Mouse (Mus musculus): ENCODE measurements around the gene Dnaaf1. TPM values are rescaled to one million over a fixed set of nuclear protein-coding genes. Genes with fewer than 3 reads are reported as not detected.

The Dnaaf1 gene
- polyA plus RNA-seq, 1 experiment from 2014 or later, result 0.24 TPM

DNA sequence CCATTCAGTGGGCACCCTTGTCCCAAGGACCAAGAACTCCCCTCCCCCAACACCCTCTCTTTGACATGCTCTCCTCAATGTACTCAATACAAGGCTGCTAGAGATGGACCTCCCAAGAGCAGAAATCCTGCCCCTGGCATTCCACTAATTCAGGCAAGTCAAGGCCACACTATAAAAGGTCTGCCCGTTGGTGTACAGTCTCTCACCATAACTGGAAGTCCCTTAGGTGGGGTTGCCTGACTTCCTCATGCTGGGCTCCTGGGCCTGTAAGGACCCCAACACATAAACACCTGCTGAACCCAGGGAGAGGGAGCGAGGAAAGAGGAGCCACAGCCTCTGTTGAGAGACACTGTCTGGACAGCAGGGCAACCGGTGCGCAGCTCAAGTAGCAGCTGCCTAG is 28.7 kb downstream of the Dnaaf1 start:
- no peak for DNase-seq (ENCODE audit: low spot score)
- no peak overlapping the region for H3K4me3 ChIP-seq (replicated peaks; ENCODE audit: low read depth, low read length)
- H3K27ac ChIP-seq, result no peak overlapping the region
- no peaks in the 10 kb centered on the region for H3K9me3 ChIP-seq (replicated peaks; ENCODE audit: low read length)
- WGBS, result 93% methylated on average over 4 of the region's 4 CpGs
- no peak for ATAC-seq (replicated peaks; ENCODE audit: low FRiP score, low read depth)
- H3K9ac ChIP-seq (ENCODE audit: low read depth, low read length), result no peak overlapping the region
- no peak for TF ChIP-seq CTCF (IDR thresholded peaks at IDR 0.05; ENCODE audit: low read depth)
- no peaks in the 10 kb centered on the region for H3K27me3 ChIP-seq (ENCODE audit: insufficient read depth, low read length)
- peaks cover 30% of the 10 kb centered on the region for H3K36me3 ChIP-seq (ENCODE audit: insufficient read depth, low read length)
- H3K4me2 ChIP-seq (ENCODE audit: low read length), result peak overlapping the region; percentile 62; the same call in 1 of the 2 replicates
- H3K4me1 ChIP-seq (replicated peaks; ENCODE audit: insufficient read depth, low read length), result 0 out of 2 replicates have a peak, but pooled peaks cover 5% of the 10 kb centered on the region

GRCm38 (mm10) chr8:119604398-119604803 is 29.4 kb downstream of the Dnaaf1 start:
- Histone ChIP-seq H3K36me3 (ENCODE audit: insufficient read depth, low read length) (peaks cover 24% of the 10 kb centered on the region), H3K27me3 (ENCODE audit: insufficient read depth, low read length) (no peaks in the 10 kb centered on the region), H3K4me1 (replicated peaks; ENCODE audit: insufficient read depth, low read length) (0 out of 2 replicates have a peak, but pooled peaks cover 5% of the 10 kb centered on the region), H3K4me3 (replicated peaks; ENCODE audit: low read depth, low read length) (peak overlapping the region; percentile 41), H3K27ac (no peak overlapping the region), H3K9me3 (replicated peaks; ENCODE audit: low read length) (no peaks in the 10 kb centered on the region), H3K9ac (ENCODE audit: low read depth, low read length) (peak overlapping the region; percentile 50), H3K4me2 (ENCODE audit: low read length) (peak overlapping the region; percentile 62)
- no peak for DNase-seq (ENCODE audit: low spot score)
- 44% methylated on average over 12 of the region's 12 CpGs for WGBS
- no peak for ATAC-seq (replicated peaks; ENCODE audit: low FRiP score, low read depth)
- no peak for TF ChIP-seq CTCF (IDR thresholded peaks at IDR 0.05; ENCODE audit: low read depth)

GRCm38 (mm10) chr8:119604996-119605395 is 30.0 kb downstream of the Dnaaf1 start, which contains the start of gene Taf1c:
TSS of gene Taf1c (minus strand) at chr8:119605222.
- peak; percentile 83 for ATAC-seq (replicated peaks; ENCODE audit: low FRiP score, low read depth)
- peak within 1 kb of the TSS; percentile 50 for H3K9ac ChIP-seq (ENCODE audit: low read depth, low read length)
- H3K4me2 ChIP-seq (ENCODE audit: low read length), result peak within 1 kb of the TSS; percentile 62
- peak within 1 kb of the TSS; percentile 41 for H3K4me3 ChIP-seq (replicated peaks; ENCODE audit: low read depth, low read length)
- H3K9me3 ChIP-seq (replicated peaks; ENCODE audit: low read length), result no peaks in the 10 kb centered on the region
- H3K27ac ChIP-seq, result no peak within 1 kb of the TSS
- WGBS, result 0% methylated on average over 23 of the region's 23 CpGs
- H3K36me3 ChIP-seq (ENCODE audit: insufficient read depth, low read length), result peaks cover 21% of the 10 kb centered on the region
- 0 out of 2 replicates have a peak, but pooled peaks cover 5% of the 10 kb centered on the region for H3K4me1 ChIP-seq (replicated peaks; ENCODE audit: insufficient read depth, low read length)
- TF ChIP-seq CTCF (IDR thresholded peaks at IDR 0.05; ENCODE audit: low read depth), result peak; percentile 87
- no peaks in the 10 kb centered on the region for H3K27me3 ChIP-seq (ENCODE audit: insufficient read depth, low read length)
- peak; percentile 95 for DNase-seq (ENCODE audit: low spot score)

GRCm38 (mm10) chr8:119606224-119606623 is 31.2 kb downstream of the Dnaaf1 start:
- Histone ChIP-seq H3K36me3 (ENCODE audit: insufficient read depth, low read length) (peaks cover 11% of the 10 kb centered on the region), H3K9me3 (replicated peaks; ENCODE audit: low read length) (no peaks in the 10 kb centered on the region), H3K27me3 (ENCODE audit: insufficient read depth, low read length) (no peaks in the 10 kb centered on the region), H3K4me2 (ENCODE audit: low read length) (no peak overlapping the region), H3K27ac (no peak overlapping the region), H3K9ac (ENCODE audit: low read depth, low read length) (no peak overlapping the region), H3K4me3 (replicated peaks; ENCODE audit: low read depth, low read length) (no peak overlapping the region), H3K4me1 (replicated peaks; ENCODE audit: insufficient read depth, low read length) (0 out of 2 replicates have a peak, but pooled peaks cover 5% of the 10 kb centered on the region)
- WGBS, result 78% methylated on average over 2 of the region's 2 CpGs
- DNase-seq (ENCODE audit: low spot score) (peak; percentile 38), ATAC-seq (replicated peaks; ENCODE audit: low FRiP score, low read depth) (no peak)
- TF ChIP-seq CTCF (IDR thresholded peaks at IDR 0.05; ENCODE audit: low read depth), result peak; percentile 58

DNA sequence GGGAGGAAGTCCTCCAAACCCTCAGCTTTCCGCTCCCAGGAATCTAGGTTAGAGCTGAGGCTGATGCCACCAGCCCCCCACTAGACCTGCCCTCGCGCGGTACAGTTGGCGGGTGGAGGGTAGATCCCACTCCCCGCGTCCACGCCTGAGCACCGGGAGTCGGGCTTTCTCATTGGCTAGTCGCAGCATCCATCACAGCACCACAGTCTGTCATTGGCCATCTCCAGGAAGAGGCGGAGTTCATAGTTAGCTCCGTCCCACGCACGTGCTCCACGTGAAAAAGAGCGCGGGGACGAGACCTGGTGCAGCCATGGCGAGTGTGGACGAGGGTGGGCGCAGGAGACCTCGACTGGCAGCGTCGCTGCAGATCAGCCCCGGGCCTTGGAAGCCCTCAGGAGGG is 37.4 kb downstream of the Dnaaf1 start, which contains the start of gene Adad2:
Adad2 (plus strand) TSS at position 277 of the 400 bp plus-strand sequence.
- no peaks in the 10 kb centered on the region for H3K4me1 ChIP-seq (replicated peaks; ENCODE audit: insufficient read depth, low read length)
- H3K27me3 ChIP-seq (ENCODE audit: insufficient read depth, low read length), result no peaks in the 10 kb centered on the region
- 89% methylated on average over 26 of the region's 26 CpGs for WGBS
- H3K36me3 ChIP-seq (ENCODE audit: insufficient read depth, low read length), result no peaks in the 10 kb centered on the region
- DNase-seq (ENCODE audit: low spot score) (no peak), ATAC-seq (replicated peaks; ENCODE audit: low FRiP score, low read depth) (no peak)
- TF ChIP-seq CTCF (IDR thresholded peaks at IDR 0.05; ENCODE audit: low read depth), result no peak
- no peaks in the 10 kb centered on the region for H3K9me3 ChIP-seq (replicated peaks; ENCODE audit: low read length)
- no peak within 1 kb of the TSS for H3K9ac ChIP-seq (ENCODE audit: low read depth, low read length)
- H3K4me2 ChIP-seq (ENCODE audit: low read length), result no peak within 1 kb of the TSS
- H3K4me3 ChIP-seq (replicated peaks; ENCODE audit: low read depth, low read length), result no peak within 1 kb of the TSS
- no peak within 1 kb of the TSS for H3K27ac ChIP-seq

- whole genome bisulfite sequencing, result 77% methylated on average over 14 of the region's 14 CpGs
- Histone ChIP-seq H3K4me3 (replicated peaks; ENCODE audit: low read depth, low read length) (no peak overlapping the region), H3K36me3 (ENCODE audit: insufficient read depth, low read length) (no peaks in the 10 kb centered on the region), H3K4me2 (ENCODE audit: low read length) (no peak overlapping the region), H3K27me3 (ENCODE audit: insufficient read depth, low read length) (no peaks in the 10 kb centered on the region), H3K9ac (ENCODE audit: low read depth, low read length) (no peak overlapping the region), H3K9me3 (replicated peaks; ENCODE audit: low read length) (no peaks in the 10 kb centered on the region), H3K27ac (no peak overlapping the region), H3K4me1 (replicated peaks; ENCODE audit: insufficient read depth, low read length) (no peaks in the 10 kb centered on the region)
- no peak for TF ChIP-seq CTCF (IDR thresholded peaks at IDR 0.05; ENCODE audit: low read depth)
- DNase-seq (ENCODE audit: low spot score) (no peak), ATAC-seq (replicated peaks; ENCODE audit: low FRiP score, low read depth) (no peak)
Measured at GRCm38 (mm10) chr8:119615096-119615495, 40.1 kb downstream of the Dnaaf1 start.

DNA sequence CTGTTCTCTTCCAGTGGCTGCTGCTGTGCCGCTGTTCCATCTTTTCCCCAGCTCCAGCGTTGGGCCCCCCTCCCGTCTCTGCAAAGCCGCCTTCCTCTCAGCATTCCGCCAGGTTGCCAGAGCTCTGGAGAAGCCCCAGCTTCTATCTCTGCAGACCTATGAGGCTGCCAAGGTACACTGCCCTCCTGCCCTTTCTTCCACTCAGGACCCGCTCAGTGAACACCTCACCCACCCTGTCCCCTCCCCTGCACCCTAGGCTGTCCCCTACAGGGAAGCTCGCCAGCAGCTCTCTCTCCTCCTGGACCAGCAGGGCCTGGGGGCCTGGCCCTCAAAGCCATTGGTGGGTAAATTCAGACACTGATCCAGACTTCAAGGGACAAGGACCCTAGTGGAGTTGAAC is 41.3 kb downstream of the Dnaaf1 start:
- Histone ChIP-seq H3K27me3 (ENCODE audit: insufficient read depth, low read length) (no peaks in the 10 kb centered on the region), H3K4me1 (replicated peaks; ENCODE audit: insufficient read depth, low read length) (no peaks in the 10 kb centered on the region), H3K4me2 (ENCODE audit: low read length) (no peak overlapping the region), H3K9me3 (replicated peaks; ENCODE audit: low read length) (no peaks in the 10 kb centered on the region), H3K27ac (no peak overlapping the region), H3K9ac (ENCODE audit: low read depth, low read length) (no peak overlapping the region), H3K36me3 (ENCODE audit: insufficient read depth, low read length) (no peaks in the 10 kb centered on the region), H3K4me3 (replicated peaks; ENCODE audit: low read depth, low read length) (no peak overlapping the region)
- WGBS, result 68% methylated on average over 3 of the region's 7 CpGs
- TF ChIP-seq CTCF (IDR thresholded peaks at IDR 0.05; ENCODE audit: low read depth), result no peak
- DNase-seq (ENCODE audit: low spot score), result no peak
- no peak for ATAC-seq (replicated peaks; ENCODE audit: low FRiP score, low read depth)
